Mouse (Mus musculus): ENCODE data around the gene Carns1.

Gene Carns1

GRCm38 (mm10) chr19:4171393-4172290 is 3.6 kb downstream of the Carns1 start:
- peak; percentile 53 for DNase-seq (ENCODE audit: low read depth)

- no peak for DNase-seq (ENCODE audit: low read depth)
Measured at GRCm38 (mm10) chr19:4170723-4171392, 4.4 kb downstream of the Carns1 start.

- no peak for DNase-seq (ENCODE audit: low read depth)
Measured at GRCm38 (mm10) chr19:4169810-4170209, 5.5 kb downstream of the Carns1 start.

GRCm38 (mm10) chr19:4169378-4169784 is 5.9 kb downstream of the Carns1 start:
- peak; percentile 100 for DNase-seq (ENCODE audit: low read depth)

- no peak for DNase-seq (ENCODE audit: low read depth)
Measured at GRCm38 (mm10) chr19:4166678-4167476, 8.4 kb downstream of the Carns1 start.

GRCm38 (mm10) chr19:4164721-4165120 is 10.6 kb downstream of the Carns1 start:
- DNase-seq (ENCODE audit: low read depth) = no peak

- no peak for DNase-seq (ENCODE audit: low read depth)
Measured at GRCm38 (mm10) chr19:4164100-4164499, 11.2 kb downstream of the Carns1 start.

GRCm38 (mm10) chr19:4163543-4163887 is 11.8 kb downstream of the Carns1 start:
- DNase-seq (ENCODE audit: low read depth) = no peak

GRCm38 (mm10) chr19:4162646-4163542 is 12.4 kb downstream of the Carns1 start, which contains the start of gene Rps6kb2:
Gene Rps6kb2, minus strand, starts transcription at chr19:4163354.
- peak; percentile 99 for DNase-seq (ENCODE audit: low read depth)

GRCm38 (mm10) chr19:4159049-4159448 is 16.2 kb downstream of the Carns1 start:
- no peak for DNase-seq (ENCODE audit: low read depth)

- no peak for DNase-seq (ENCODE audit: low read depth)
Measured at GRCm38 (mm10) chr19:4156771-4157170, 18.5 kb downstream of the Carns1 start.

GRCm38 (mm10) chr19:4156073-4156579 is 19.2 kb downstream of the Carns1 start:
- no peak for DNase-seq (ENCODE audit: low read depth)

GRCm38 (mm10) chr19:4155223-4156072 is 19.8 kb downstream of the Carns1 start:
- DNase-seq (ENCODE audit: low read depth) = no peak

- no peak for DNase-seq (ENCODE audit: low read depth)
Measured at GRCm38 (mm10) chr19:4154437-4155222, 20.6 kb downstream of the Carns1 start.

- DNase-seq (ENCODE audit: low read depth) = no peak
Measured at GRCm38 (mm10) chr19:4153232-4153654, 22.0 kb downstream of the Carns1 start, which contains the start of gene Ptprcap. Gene Ptprcap, plus strand, starts transcription at chr19:4153604.

- no peak for DNase-seq (ENCODE audit: low read depth)
Measured at GRCm38 (mm10) chr19:4152445-4153231, 22.6 kb downstream of the Carns1 start.

- no peak for DNase-seq (ENCODE audit: low read depth)
Measured at GRCm38 (mm10) chr19:4151898-4152297, 23.4 kb downstream of the Carns1 start.

- DNase-seq (ENCODE audit: low read depth) = no peak
Measured at GRCm38 (mm10) chr19:4151488-4151860, 23.8 kb downstream of the Carns1 start.
